8 mouse cellular contexts compared by ENCODE assay signal in the genomic region with DNA sequence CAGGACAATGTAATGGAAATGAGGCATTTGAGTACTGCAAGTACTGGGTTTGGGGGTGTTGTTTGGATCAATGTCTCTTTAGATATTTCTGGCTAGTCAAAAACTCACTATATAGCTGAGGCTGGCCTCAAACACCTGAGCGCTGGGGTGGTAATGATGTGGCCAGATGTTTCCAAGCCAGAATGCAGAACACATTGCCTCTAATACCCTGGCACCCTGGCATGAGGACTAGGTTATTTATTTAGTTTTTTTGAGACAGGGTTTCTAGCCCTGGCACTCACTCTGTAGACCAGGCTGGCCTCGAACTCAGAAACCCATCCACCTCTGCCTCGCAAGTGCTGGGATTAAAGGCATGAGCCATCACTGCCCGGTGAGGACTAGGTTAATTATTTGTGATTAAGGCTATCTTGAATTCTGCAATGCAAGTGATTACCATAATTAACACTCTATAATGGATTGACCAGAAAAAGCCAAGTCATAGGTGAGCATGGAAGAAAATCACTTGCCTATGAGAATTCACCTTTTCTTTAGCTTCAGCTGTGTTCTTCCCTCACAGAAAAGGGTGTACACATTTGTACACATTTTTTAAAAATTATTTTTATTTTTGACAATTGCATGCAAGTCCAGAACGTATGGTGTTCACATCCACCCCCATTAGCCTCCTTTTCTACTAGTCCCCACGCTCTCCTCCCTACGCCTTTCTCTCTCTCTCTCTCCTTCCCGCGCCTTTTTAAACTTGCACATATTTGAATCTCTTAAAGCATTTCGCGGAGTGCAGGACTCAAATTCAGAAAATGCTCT. TPM values are rescaled to one million over a fixed set of nuclear protein-coding genes. Genes with fewer than 3 reads are reported as not detected.
A peak's percentile ranks its signal among the peaks of the same experiment; 100 is the strongest.
DNase-seq lines count a peak whose midpoint lies in the region; ATAC-seq and TF ChIP-seq lines count a peak whose summit lies in the region.

No protein-coding gene starts in this region.

- peak overlapping the region; percentile 95 for H3K27ac ChIP-seq in forebrain, postnatal 0 days (ENCODE audit: low read depth, low read length)

- no peaks in the 10 kb centered on the region for H3K9me3 ChIP-seq in E14TG2a.4 (ENCODE audit: low read length)
- H3K9me3 ChIP-seq in forebrain, postnatal 0 days (ENCODE audit: low read length): no peaks in the 10 kb centered on the region

- H3K4me1 ChIP-seq in E14TG2a.4 (replicated peaks; ENCODE audit: low read depth, low read length): peaks cover 55% of the 10 kb centered on the region
- H3K4me1 ChIP-seq in forebrain, postnatal 0 days (ENCODE audit: insufficient read depth): peaks cover 10% of the 10 kb centered on the region

- no peaks in the 10 kb centered on the region for H3K27me3 ChIP-seq in E14TG2a.4 (ENCODE audit: insufficient read depth, low read length)
- H3K27me3 ChIP-seq in forebrain, postnatal 0 days (ENCODE audit: insufficient read depth, low read length): no peaks in the 10 kb centered on the region

- peak overlapping the region; percentile 92 for H3K4me3 ChIP-seq in E14TG2a.4 (replicated peaks; ENCODE audit: low read length)
- peak overlapping the region; percentile 63 for H3K4me3 ChIP-seq in forebrain, postnatal 0 days (ENCODE audit: low read depth, low read length)

- no peak for ATAC-seq in forebrain, postnatal 0 days
- ATAC-seq in megakaryocyte, adult 5-6 weeks (ENCODE audit: poor library complexity, severe bottlenecking): peak; percentile 17; the same call in 1 of the 2 replicates

- DNase-seq in embryo, embryonic 10.5 days (ENCODE audit: low spot score): peak; percentile 3
- no peak for DNase-seq in embryo, embryonic 9.5 days (ENCODE audit: extremely low spot score)
- DNase-seq in forebrain, postnatal 0 days: no peak
- DNase-seq in spleen, postnatal 4 days (ENCODE audit: low spot score in 2 of 2): no peak
- no peak for DNase-seq in gastrocnemius, postnatal 4 days (ENCODE audit: low spot score in 2 of 2)
- DNase-seq in urinary bladder, postnatal 10 days (ENCODE audit: low spot score): no peak

- H3K36me3 ChIP-seq in E14TG2a.4 (ENCODE audit: insufficient read depth, low read length): no peaks in the 10 kb centered on the region; the same call in 1 of the 2 replicates
- no peaks in the 10 kb centered on the region for H3K36me3 ChIP-seq in forebrain, postnatal 0 days (ENCODE audit: insufficient read depth)

- WGBS in forebrain, postnatal 0 days: 23% methylated on average over 11 of the region's 11 CpGs

- TF ChIP-seq CTCF in E14TG2a.4 (conservative IDR thresholded peaks at IDR 0.05; ENCODE audit: low read length): no peak
- no peak for TF ChIP-seq CTCF in forebrain, postnatal 0 days (IDR thresholded peaks at IDR 0.05; ENCODE audit: low read depth)

- peak overlapping the region; percentile 76 for H3K4me2 ChIP-seq in forebrain, postnatal 0 days (ENCODE audit: low read depth)

- H3K9ac ChIP-seq in forebrain, postnatal 0 days: peak overlapping the region; percentile 66

RNA-seq across cellular contexts. Expression of a gene that starts 0.4 kb away (rescaled TPM):
- 12.8 and 17.0 TPM in 2 replicates for total RNA-seq in forebrain, postnatal 0 days (2014; rRNA removed)
- polyA plus RNA-seq in forebrain, postnatal 0 days (2015; fragmentation: Nextera tagmentation; extraction: Ambion mirVana): 19.3 and 21.8 TPM in 2 replicates
- 7.1 and 8.8 TPM in 2 replicates for total RNA-seq in megakaryocyte, adult 5-6 weeks (2015)
- total RNA-seq in megakaryocyte, adult 5-6 weeks (2017): 7.2 and 9.1 TPM in 2 replicates
- 10 to 100 TPM; 13.0 to 14.5 TPM for total RNA-seq in gastrocnemius, postnatal 4 days (2021)

RNA-seq across cellular contexts. Expression of a gene that starts 33.3 kb away (rescaled TPM):
- total RNA-seq in forebrain, postnatal 0 days (2014; rRNA removed): 33.9 and 37.7 TPM in 2 replicates
- polyA plus RNA-seq in forebrain, postnatal 0 days (2015; fragmentation: Nextera tagmentation; extraction: Ambion mirVana): 19.5 and 21.8 TPM in 2 replicates
- total RNA-seq in megakaryocyte, adult 5-6 weeks (2015): 0.69 and 0.80 TPM in 2 replicates
- total RNA-seq in megakaryocyte, adult 5-6 weeks (2017): 2.5 and 2.9 TPM in 2 replicates
- total RNA-seq in gastrocnemius, postnatal 4 days (2021): 1 to 10 TPM; 5.5 to 8.0 TPM

RNA-seq across cellular contexts. Expression of a gene that starts 42.8 kb away (rescaled TPM):
- 41.8 and 48.5 TPM in 2 replicates for total RNA-seq in forebrain, postnatal 0 days (2014; rRNA removed)
- 15.4 and 16.7 TPM in 2 replicates for polyA plus RNA-seq in forebrain, postnatal 0 days (2015; fragmentation: Nextera tagmentation; extraction: Ambion mirVana)
- total RNA-seq in megakaryocyte, adult 5-6 weeks (2015): 4.6 and 5.3 TPM in 2 replicates
- total RNA-seq in megakaryocyte, adult 5-6 weeks (2017): 8.4 and 10.7 TPM in 2 replicates
- 10 to 100 TPM; 14.2 to 15.2 TPM for total RNA-seq in gastrocnemius, postnatal 4 days (2021)
